Mouse (Mus musculus) A20 (cell line): ENCODE data around the gene Nop53.
A peak's percentile ranks its signal among the peaks of the same experiment; 100 is the strongest.
"Not testable (repeated sequence)": the region's sequence is repeated elsewhere in the genome, so short reads cannot be mapped to it uniquely, and the experiment has no call there.

Experiments used
- DNase-seq: peaks from one replicate; pipeline ENCODE4 v3.0.0-alpha.2; 2011; ENCODE audit warnings: low read depth, low spot score

The Nop53 gene

DNA sequence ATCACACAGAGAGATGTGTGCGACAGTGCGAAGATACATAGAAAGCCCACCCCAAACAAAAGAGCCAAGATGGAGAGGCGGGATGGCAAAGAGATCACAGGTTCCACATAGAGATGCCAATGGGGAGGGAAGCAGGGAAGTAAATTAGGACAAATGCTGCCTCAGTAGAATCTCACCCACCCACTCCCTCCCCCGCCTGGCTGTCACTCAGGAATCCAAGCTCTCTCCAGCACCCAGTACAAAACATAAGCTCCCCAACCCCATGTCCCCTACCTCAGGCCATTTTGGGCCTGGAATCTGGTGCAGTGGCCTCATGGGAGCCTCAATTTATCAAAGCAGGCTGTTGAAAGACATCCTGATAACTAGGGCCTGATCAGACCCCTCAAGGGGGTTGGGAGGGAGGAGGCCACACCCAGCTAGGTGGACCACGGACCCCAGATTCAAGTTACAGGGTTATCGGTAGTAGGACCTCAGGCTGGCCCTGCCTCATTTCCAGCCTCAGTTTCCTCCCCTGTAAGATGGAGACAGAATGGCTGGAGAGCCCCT is 25.2 kb downstream of the Nop53 start:
- no peak for DNase-seq

GRCm38 (mm10) chr7:15919947-15920346 is 25.9 kb downstream of the Nop53 start:
- DNase-seq: no peak

- no peak for DNase-seq
Measured at GRCm38 (mm10) chr7:15918371-15918770, 27.5 kb downstream of the Nop53 start.

DNA sequence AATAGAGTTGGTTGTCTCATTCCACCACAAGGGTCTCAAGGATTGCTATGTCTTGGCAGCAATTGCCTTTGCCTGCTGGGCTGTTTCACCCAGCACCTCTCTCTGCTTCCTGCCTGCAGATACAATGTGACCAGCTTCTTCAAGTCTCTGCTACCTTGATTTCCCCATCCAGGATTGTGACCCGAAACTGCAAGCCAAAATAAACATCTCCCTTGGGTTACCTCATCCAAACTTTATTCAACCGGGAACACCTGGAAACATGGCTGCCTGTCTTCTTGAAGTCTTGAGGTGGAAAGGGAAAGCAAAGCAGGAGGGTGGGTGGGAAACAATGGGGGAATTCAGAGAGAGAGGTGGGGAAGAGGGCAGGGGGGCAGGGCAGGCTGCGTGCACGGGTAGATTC is 28.9 kb downstream of the Nop53 start:
- DNase-seq: no peak

DNA sequence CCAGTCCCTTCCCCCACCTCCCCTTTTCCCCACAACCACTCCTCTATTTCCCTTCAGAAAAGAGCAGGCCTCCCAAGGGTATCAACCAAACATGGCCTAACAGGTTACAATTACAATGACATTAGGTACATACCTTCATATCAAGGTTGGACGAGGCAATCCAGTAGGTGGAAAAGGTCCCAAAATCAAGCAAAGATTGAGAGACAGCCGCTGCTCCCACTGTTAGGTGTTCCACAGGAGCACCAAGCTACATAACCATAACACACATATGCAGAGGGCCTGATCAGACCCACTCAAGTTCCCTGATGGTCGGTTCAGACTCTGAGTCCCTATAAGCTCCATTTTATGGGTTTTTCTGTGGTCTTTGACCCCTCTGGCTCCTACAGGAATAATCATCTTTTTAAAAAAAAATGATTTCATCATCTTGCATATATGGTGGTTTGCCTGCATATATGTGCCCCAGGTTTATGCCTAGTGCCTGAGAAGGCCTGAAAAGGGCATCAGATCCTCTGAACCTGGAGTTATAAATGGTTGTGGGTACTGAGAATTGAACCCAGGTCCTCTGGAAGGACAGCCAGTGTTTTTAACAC is 29.6 kb downstream of the Nop53 start:
- DNase-seq: no peak

GRCm38 (mm10) chr7:15915695-15916094 is 30.2 kb downstream of the Nop53 start:
- not testable (repeated sequence) for DNase-seq

DNA sequence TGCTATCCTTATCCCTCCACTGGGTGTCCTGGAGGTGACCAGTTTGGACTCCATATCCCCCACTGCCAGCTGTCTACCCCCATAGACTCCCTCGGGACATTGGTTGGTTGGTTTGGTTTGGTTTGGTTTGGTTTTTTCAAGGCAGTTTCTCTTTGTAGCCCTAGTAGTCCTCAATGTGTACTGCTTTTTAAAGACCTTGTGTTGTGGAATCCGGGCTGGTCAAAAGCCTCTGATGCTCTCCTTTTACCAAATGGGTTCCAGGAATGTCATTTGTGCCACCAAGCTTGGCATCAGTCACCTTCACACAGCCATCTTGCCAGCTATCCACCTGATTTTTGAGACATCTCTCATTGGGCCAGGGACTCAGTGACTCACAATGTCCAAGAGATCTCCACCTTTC is 31.1 kb downstream of the Nop53 start:
- DNase-seq: no peak

GRCm38 (mm10) chr7:15914252-15914651 is 31.6 kb downstream of the Nop53 start:
- DNase-seq: peak; percentile 60

GRCm38 (mm10) chr7:15912183-15912582 is 33.7 kb downstream of the Nop53 start:
- DNase-seq: peak; percentile 84

DNA sequence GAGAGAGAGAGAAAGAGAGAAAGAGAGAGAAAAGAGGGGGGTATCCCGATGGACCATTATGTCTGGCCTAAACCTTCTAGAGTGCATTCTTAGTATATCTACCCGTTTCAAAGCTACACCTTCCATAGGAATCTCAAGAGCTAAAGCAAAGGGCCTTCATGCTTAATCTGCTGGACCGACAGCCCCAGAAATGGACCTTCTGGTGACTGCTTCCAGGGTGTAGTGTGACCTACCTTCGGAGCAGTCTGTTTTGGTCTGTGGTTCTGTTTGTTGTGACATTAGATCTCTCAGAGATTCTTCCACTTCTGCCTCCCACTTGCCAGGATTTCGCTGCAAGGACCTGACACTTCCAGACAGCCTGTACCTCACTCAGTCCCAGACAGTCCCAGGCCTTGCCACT is 35.4 kb downstream of the Nop53 start:
- no peak for DNase-seq

DNA sequence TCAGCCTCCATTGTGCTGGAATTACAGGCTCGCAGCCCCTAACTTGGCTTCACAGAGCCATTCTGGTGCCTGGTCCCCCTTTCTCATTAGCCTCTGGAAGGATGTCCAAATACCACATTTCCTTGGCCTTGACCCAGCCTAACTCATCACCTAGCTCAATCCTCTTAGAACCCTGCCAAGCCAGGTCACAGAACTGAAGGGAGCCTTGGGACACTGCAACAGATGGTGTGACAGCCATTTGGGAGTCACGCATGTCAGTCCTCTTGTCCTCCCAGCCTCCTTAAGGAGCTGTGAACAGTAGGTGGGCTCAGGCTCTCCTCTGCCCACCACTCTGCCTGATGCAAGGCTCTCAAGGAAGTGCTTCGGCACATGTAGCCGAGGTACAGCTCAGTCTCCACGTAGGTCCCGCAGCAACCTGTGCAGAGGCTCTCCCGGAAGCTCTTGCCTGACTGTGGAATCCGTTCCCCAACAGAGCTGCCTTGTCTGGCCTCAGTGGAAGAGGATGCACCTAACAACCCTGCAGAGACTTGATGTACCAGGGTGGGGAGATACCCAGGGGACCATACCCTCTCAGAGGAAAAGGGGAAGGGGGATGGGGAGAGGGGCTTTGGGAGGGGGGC is 37.8 kb downstream of the Nop53 start:
- DNase-seq: no peak

GRCm38 (mm10) chr7:15906602-15907001 is 39.3 kb downstream of the Nop53 start:
- no peak for DNase-seq

DNA sequence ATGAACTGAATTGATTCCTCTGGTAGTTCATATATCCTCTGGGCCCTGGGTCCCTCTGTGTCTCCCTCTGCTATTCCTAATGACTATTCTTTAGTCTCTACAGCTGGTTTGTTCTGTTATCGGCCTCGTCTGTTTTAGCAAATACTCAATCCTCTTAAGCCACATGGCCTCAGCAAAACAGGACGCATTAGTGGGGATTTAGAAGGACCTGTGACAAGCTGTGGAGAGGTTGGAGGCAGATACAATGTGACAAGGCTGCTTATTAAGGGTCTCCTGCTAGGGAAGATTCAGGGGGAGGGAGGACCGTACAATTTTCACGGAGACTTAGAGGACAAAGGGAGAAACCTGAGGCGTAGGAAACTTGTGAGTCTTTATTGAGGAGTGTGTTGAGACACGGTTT is 40.0 kb downstream of the Nop53 start:
- DNase-seq: no peak

- DNase-seq: no peak
Measured at GRCm38 (mm10) chr7:15901366-15902048, 44.4 kb downstream of the Nop53 start.

- no peak for DNase-seq
Measured at GRCm38 (mm10) chr7:15894251-15894650, 51.6 kb downstream of the Nop53 start.
